Comparison of ENCODE assay signal across 8 mouse cellular contexts in genomic region chr9:46015081-46015551, GRCm38 (mm10). TPM values are rescaled to one million over a fixed set of nuclear protein-coding genes. Genes with fewer than 3 reads are reported as not detected.
DNase-seq lines count a peak whose midpoint lies in the region; ATAC-seq lines count a peak whose summit lies in the region.

No protein-coding gene starts in this region.

- WGBS in embryonic facial prominence, embryonic 12.5 days = 38% methylated on average over 8 of the region's 8 CpGs
- 24% methylated on average over 8 of the region's 8 CpGs for WGBS in heart, embryonic 11.5 days (ENCODE audit: insufficient replicate concordance)
- WGBS in kidney, embryonic 16.5 days = 37% methylated on average over 8 of the region's 8 CpGs
- 25% methylated on average over 8 of the region's 8 CpGs for WGBS in stomach, embryonic 15.5 days

- H3K4me2 ChIP-seq in embryonic facial prominence, embryonic 12.5 days (replicated peaks) = peak overlapping the region; percentile 73
- peak overlapping the region; percentile 69 for H3K4me2 ChIP-seq in heart, embryonic 11.5 days
- peak overlapping the region; percentile 17 for H3K4me2 ChIP-seq in kidney, embryonic 16.5 days (replicated peaks; ENCODE audit: low read depth, low read length)
- H3K4me2 ChIP-seq in stomach, embryonic 15.5 days = peak overlapping the region; percentile 70

- H3K4me1 ChIP-seq in embryonic facial prominence, embryonic 12.5 days = peaks cover 35% of the 10 kb centered on the region
- H3K4me1 ChIP-seq in heart, embryonic 11.5 days (ENCODE audit: control insufficient read depth, insufficient read depth, low read length) = peaks cover 37% of the 10 kb centered on the region
- peaks cover 40% of the 10 kb centered on the region for H3K4me1 ChIP-seq in kidney, embryonic 16.5 days (ENCODE audit: insufficient read depth, low read length)
- peaks cover 25% of the 10 kb centered on the region for H3K4me1 ChIP-seq in stomach, embryonic 15.5 days

- H3K27me3 ChIP-seq in embryonic facial prominence, embryonic 12.5 days = no peaks in the 10 kb centered on the region
- H3K27me3 ChIP-seq in heart, embryonic 11.5 days (ENCODE audit: control insufficient read depth, insufficient read depth, low read length) = no peaks in the 10 kb centered on the region
- H3K27me3 ChIP-seq in kidney, embryonic 16.5 days (ENCODE audit: insufficient read depth, low read length) = no peaks in the 10 kb centered on the region
- H3K27me3 ChIP-seq in stomach, embryonic 15.5 days (replicated peaks) = no peaks in the 10 kb centered on the region

- H3K36me3 ChIP-seq in embryonic facial prominence, embryonic 12.5 days = peaks cover 7% of the 10 kb centered on the region; the same call in 1 of the 2 replicates
- no peaks in the 10 kb centered on the region; the same call in 1 of the 2 replicates for H3K36me3 ChIP-seq in heart, embryonic 11.5 days (ENCODE audit: control insufficient read depth, insufficient read depth, low read length)
- peaks cover 6% of the 10 kb centered on the region; the same call in 1 of the 2 replicates for H3K36me3 ChIP-seq in kidney, embryonic 16.5 days (ENCODE audit: insufficient read depth, low read length)
- H3K36me3 ChIP-seq in stomach, embryonic 15.5 days = no peaks in the 10 kb centered on the region

- peak overlapping the region; percentile 50 for H3K27ac ChIP-seq in embryonic facial prominence, embryonic 12.5 days
- peak overlapping the region; percentile 2 for H3K27ac ChIP-seq in heart, embryonic 11.5 days (ENCODE audit: low read depth, low read length)
- peak overlapping the region; percentile 54 for H3K27ac ChIP-seq in kidney, embryonic 16.5 days (ENCODE audit: low read length)
- H3K27ac ChIP-seq in stomach, embryonic 15.5 days = peak overlapping the region; percentile 83

- DNase-seq in 3T3-L1 (ENCODE audit: low read depth, low spot score) (peak; percentile 29), MN1 (ENCODE audit: low spot score) (peak; percentile 7)
- DNase-seq in lung, postnatal 10 days = peak; percentile 41
- DNase-seq in spleen, adult 12 weeks (ENCODE audit: low spot score) = no peak

- peak overlapping the region; percentile 9; the same call in 1 of the 2 replicates for H3K4me3 ChIP-seq in embryonic facial prominence, embryonic 12.5 days
- no peak overlapping the region; the same call in 1 of the 2 replicates for H3K4me3 ChIP-seq in heart, embryonic 11.5 days (ENCODE audit: low read depth, low read length)
- H3K4me3 ChIP-seq in kidney, embryonic 16.5 days (ENCODE audit: low read length) = no peak overlapping the region; the same call in 1 of the 2 replicates
- peak overlapping the region; percentile 15; the same call in 1 of the 2 replicates for H3K4me3 ChIP-seq in stomach, embryonic 15.5 days (replicated peaks)

- ATAC-seq in embryonic facial prominence, embryonic 12.5 days (ENCODE audit: insufficient number of reproducible peaks, insufficient read depth, low FRiP score, low TSS enrichment) = no peak
- ATAC-seq in heart, embryonic 11.5 days (replicated peaks; ENCODE audit: insufficient number of reproducible peaks, low FRiP score, low TSS enrichment) = no peak
- no peak for ATAC-seq in kidney, embryonic 16.5 days (ENCODE audit: low FRiP score, low TSS enrichment)
- ATAC-seq in stomach, embryonic 15.5 days (ENCODE audit: insufficient read depth, low FRiP score, low read depth) = no peak

- no peak overlapping the region for H3K9ac ChIP-seq in embryonic facial prominence, embryonic 12.5 days
- no peak overlapping the region for H3K9ac ChIP-seq in heart, embryonic 11.5 days (ENCODE audit: low read depth, low read length)
- H3K9ac ChIP-seq in kidney, embryonic 16.5 days (replicated peaks; ENCODE audit: low read length) = 0 out of 2 replicates have a peak overlapping the region, but pooled peaks have one; percentile 40
- H3K9ac ChIP-seq in stomach, embryonic 15.5 days = no peak overlapping the region

- no peaks in the 10 kb centered on the region for H3K9me3 ChIP-seq in embryonic facial prominence, embryonic 12.5 days
- no peaks in the 10 kb centered on the region for H3K9me3 ChIP-seq in heart, embryonic 11.5 days (replicated peaks; ENCODE audit: control insufficient read depth, low read length)
- no peaks in the 10 kb centered on the region for H3K9me3 ChIP-seq in kidney, embryonic 16.5 days (ENCODE audit: low read length)
- no peaks in the 10 kb centered on the region for H3K9me3 ChIP-seq in stomach, embryonic 15.5 days

RNA-seq across cellular contexts. Expression of gene Sik3, which starts 2.5 kb away (rescaled TPM):
- polyA plus RNA-seq in embryonic facial prominence, embryonic 12.5 days (2016; fragmentation: Nextera tagmentation; extraction: Ambion mirVana) = 12.0 and 15.6 TPM in 2 replicates
- polyA plus RNA-seq in heart, embryonic 11.5 days (2014; fragmentation: Nextera tagmentation; extraction: Ambion mirVana) = 10.0 and 10.1 TPM in 2 replicates
- polyA plus RNA-seq in kidney, embryonic 16.5 days (2015; fragmentation: Nextera tagmentation; extraction: Ambion mirVana) = 5.2 and 5.6 TPM in 2 replicates
- polyA plus RNA-seq in stomach, embryonic 15.5 days (2015; fragmentation: Nextera tagmentation; extraction: Ambion mirVana) = 11.5 and 15.3 TPM in 2 replicates

RNA-seq across cellular contexts. Expression of gene Pafah1b2, which starts 2.6 kb away (rescaled TPM):
- 230 and 231 TPM in 2 replicates for polyA plus RNA-seq in embryonic facial prominence, embryonic 12.5 days (2016; fragmentation: Nextera tagmentation; extraction: Ambion mirVana)
- 155 and 163 TPM in 2 replicates for polyA plus RNA-seq in heart, embryonic 11.5 days (2014; fragmentation: Nextera tagmentation; extraction: Ambion mirVana)
- polyA plus RNA-seq in kidney, embryonic 16.5 days (2015; fragmentation: Nextera tagmentation; extraction: Ambion mirVana) = 166 and 173 TPM in 2 replicates
- 144 and 148 TPM in 2 replicates for polyA plus RNA-seq in stomach, embryonic 15.5 days (2015; fragmentation: Nextera tagmentation; extraction: Ambion mirVana)

Comparison
In these comparisons a context has a peak if more than half of its experiments do, and no peak if none do; other contexts are left out.
1. H3K27ac ChIP-seq: peak in every context shown above with its lines; median percentile 83 in stomach, embryonic 15.5 days; 54 in kidney, embryonic 16.5 days; 50 in embryonic facial prominence, embryonic 12.5 days; 2 in heart, embryonic 11.5 days.
2. H3K4me2 ChIP-seq: peak in every context shown above with its lines; median percentile 73 in embryonic facial prominence, embryonic 12.5 days; 70 in stomach, embryonic 15.5 days; 69 in heart, embryonic 11.5 days; 17 in kidney, embryonic 16.5 days.
3. H3K4me3 ChIP-seq: peak in embryonic facial prominence, embryonic 12.5 days (single experiment) and stomach, embryonic 15.5 days (single experiment); none in heart, embryonic 11.5 days (single experiment) and kidney, embryonic 16.5 days (single experiment).